Mouse (Mus musculus) natural killer cell, adult 2 months (primary cell): ENCODE results near the gene A930004D18Rik.

Experiments
- DNase-seq, 2 experiments: peaks; one replicate each; pipeline ENCODE4 v3.0.0; 2022; ENCODE audit warnings: low spot score in 2 of 2

A930004D18Rik gene

DNA sequence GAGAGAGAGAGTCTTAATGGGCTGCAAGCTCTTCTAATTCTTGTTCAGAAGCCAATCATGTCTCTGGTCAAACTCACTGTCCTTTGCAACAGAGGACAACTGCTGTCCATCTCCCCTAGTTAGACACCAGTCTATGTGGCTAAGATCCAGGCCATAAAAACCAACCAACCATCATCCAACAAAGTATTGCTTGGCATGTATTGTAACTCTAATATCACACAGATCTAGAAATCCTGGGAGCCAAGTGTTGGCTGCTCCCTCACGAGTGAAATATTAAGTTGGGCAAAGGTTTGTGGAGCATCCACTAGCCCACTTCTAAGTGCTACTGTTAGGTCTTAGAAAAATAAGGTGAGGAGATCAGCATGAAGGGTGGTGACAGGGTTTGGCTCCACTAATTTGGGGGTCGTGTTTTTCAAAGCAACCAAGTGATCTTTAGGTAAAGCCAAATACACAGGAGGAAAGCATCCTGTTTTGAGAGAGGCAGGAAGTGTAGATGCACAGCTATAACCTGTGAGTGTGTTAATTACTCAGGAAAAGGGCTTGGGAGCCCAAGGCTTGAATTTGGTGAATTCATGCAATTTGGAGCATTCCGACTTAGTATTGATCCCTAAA is 710 bp upstream of the A930004D18Rik start:
- DNase-seq, result no peak

GRCm38 (mm10) chr2:18034371-18035250 is 2.9 kb downstream of the A930004D18Rik start:
- no peak for DNase-seq

DNA sequence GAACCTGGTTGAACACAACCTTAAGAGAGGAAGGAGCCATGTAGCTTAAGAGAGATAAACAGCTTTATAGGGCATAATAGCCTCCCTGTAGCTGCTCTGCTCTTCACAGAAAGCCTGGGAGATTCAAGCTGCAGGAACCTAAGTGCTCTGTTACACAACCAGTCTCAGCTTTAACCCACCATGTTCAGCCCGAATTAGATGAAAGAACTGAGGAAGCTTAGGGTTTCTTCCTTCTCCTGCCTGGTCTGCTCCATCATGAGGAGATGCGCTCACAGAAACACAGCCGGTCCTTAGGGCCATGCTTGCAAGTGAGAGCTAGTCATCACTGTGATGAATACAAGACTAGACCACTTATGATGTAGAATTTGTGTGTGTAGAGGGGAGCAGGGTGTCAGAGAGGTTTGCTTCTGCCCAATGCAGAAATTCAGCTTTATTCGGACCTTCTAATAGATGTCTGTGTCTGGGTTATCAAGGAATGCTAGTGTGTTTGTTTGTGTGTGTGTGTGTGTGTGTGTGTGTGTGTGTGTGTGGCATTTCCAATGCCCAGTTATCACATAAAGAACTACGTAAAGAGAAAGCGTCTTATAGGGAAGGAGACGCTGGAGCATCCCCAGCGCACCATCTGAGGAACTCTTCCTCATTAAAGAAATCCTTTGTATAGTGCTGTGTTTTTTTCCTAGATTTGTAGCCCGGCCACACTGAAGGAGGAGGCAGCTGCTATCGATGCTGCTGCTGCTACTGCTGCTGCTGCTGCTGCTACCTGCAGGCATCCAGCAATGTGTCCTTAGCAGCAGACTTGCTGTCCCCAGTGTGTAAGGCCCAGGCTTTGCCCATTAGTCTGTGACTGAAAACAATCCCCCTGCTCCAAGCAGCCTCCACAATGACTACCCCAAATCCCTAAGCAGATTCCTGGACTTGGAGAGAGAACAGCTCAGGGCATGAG is 4.1 kb downstream of the A930004D18Rik start:
- DNase-seq, result no peak

GRCm38 (mm10) chr2:18032538-18032895 is 5.0 kb downstream of the A930004D18Rik start:
- DNase-seq, result no peak

GRCm38 (mm10) chr2:18031831-18032537 is 5.6 kb downstream of the A930004D18Rik start:
- no peak for DNase-seq

DNA sequence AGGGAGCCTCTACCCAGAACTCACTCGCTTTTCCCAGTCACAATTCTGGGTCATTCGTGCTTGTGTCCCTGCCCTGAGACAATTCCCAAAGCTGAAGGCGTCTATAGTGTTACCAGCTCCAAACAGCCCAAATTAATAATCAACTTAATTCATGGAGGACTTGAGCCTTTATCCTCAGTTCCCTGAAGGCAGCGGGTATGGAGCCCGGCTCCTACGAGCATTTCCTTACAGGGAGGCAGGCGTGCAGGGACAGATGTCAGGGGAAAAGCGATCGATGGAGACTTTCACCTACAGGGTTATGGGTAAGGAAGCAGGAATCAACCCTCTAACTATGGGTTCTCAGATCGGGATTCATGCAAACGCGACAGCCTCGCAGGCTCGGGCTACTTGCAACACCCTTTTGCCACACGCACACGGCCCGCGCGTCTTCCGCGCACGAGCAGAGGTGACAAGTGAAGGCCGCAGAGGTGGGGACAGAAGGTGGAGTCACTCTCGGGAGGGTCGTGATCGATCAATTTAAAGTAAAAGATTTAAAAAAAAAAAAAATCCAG is 6.2 kb downstream of the A930004D18Rik start:
- DNase-seq, result no peak

DNA sequence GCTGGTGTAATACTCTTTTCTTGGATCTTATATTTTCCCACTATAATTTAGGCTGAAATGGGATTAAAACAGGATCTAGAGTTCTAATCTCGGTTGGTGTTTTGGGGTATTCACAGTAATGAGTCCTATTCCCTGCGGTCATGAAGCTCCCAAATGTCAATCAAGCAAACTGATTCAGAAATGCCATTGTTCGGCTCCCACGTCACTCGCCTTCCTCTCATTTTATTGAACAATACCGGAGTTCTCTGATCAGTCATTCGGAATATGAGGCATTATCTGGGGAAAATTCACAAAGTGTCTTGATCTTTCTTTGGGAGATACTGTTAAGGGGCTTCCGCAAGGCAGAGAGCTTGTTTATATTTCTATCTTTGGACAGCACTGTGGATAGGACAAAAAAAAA is 7.0 kb downstream of the A930004D18Rik start:
- DNase-seq, result no peak

DNA sequence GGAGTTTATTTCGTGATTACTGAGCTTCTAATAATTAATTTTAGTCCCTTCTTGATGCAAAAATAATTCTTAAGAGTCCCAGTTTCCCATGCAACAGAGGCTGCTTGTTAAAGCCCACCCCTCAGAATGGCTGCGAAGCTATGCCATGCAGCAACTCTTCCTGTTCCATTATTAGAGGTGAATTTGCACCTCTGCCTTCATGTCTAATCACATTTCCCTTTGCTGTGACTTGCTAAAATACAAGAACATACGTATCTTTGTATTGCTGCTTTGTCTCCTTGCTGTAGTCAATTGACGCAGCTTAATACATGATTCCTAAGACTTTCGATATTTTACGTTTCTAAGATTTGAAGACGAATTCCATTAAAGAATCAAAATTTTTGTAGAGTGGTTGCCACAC is 7.9 kb downstream of the A930004D18Rik start:
- no peak for DNase-seq

GRCm38 (mm10) chr2:18028140-18029021 is 9.2 kb downstream of the A930004D18Rik start:
- peak in 1 of 2 experiments; percentile 41 for DNase-seq

- DNase-seq, result peak; percentile 82 to 88
These were observed 9.9 kb downstream of the A930004D18Rik start for GRCm38 (mm10) chr2:18027448-18028139.

DNA sequence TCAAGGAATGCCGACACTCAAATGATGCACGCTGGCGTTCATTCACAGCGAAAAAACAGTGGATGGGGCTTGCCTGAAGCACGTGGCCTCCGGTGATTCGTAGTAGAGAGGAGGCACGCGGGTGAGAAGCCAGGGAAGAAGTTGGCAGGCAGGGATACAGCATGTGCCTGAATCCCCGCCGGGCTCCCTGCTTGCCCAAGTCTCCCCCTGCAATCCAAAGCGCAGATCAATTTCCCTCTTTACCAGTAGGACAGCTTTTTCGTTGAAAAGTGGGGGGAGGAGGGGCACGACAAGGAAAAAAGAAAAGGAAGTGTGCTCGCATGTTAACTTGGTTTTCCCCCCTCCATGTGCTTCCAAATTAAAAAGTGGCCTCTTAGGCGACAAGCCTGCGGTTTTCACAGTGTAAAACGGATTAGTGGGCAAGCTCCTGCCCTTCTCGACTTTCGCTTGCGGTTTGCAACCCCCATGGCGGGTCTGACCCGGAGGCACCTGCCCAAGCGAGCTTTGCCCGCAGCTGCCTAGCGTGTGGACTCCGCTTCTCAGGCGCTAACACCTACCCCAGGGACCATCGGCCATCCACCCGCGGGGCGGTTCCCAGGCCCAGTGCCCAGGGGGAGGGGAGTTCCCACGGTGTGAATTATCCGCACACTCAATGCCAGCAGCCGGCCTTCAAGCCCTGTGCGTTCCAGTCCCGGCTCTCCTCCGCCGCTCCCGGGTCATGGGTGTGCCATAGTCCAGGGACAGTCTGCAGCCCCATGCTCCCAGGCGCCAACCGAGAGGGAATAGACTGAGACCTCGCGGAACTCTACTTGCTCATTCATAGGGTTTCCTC is 11.2 kb downstream of the A930004D18Rik start:
- peak; percentile 33 to 37 for DNase-seq

GRCm38 (mm10) chr2:18025781-18026115 is 11.8 kb downstream of the A930004D18Rik start:
- no peak for DNase-seq

DNA sequence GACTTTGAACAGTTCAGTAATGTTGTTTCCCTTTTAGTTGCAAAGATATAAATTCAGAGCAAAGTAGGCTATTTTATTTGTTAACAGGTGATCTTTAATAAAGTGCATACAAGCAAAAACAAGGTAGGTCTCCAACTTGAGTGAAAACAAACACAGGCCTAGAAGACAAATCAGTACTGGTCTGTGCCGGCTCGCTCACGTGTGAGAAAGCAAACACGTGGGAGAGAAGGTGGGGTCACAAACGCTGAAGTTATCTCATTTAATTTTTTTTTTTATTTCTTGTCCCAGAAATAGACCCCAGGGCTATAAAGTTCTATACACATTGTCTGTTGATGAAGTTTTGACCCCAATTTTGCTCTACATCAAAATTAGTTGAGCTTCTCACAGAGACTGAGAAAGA is 12.4 kb downstream of the A930004D18Rik start:
- DNase-seq, result no peak

DNA sequence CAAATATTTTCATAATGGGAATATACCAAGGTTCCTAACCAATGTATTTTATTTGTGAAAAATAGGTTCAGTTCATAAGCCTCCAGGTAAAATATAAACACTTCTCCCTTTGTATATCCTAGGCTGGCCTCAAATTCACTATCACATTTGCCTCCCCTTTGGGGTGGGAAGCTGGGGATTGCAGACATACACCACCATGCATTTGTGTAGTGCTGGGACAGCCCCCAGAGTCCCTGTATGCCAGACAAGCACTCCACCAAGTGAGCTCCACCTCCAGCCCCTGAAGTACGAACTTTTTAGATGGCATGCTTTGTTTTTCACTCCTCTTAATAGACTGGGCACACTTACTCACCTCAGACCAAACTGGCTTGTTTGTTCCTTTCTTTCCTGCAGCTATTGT is 14.7 kb downstream of the A930004D18Rik start:
- no peak for DNase-seq

DNA sequence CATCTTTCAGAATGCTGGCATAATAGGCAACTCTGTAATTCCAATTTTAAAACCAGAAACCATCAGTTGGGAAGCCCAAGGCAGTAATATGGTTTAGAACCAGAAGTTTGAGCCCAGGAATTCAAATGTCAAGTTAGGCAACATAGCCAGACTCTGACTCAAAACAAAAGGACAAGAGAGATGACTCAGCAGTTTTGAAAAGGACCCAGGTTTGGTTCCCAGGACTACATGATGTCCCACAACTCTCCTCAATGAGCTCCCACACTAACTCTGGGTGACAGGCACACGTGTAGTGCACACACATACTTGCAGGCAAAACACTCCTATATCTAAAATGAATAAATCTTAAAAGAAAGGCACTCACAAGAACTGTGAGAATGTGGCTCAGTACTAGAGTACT is 18.4 kb downstream of the A930004D18Rik start:
- no peak for DNase-seq

DNA sequence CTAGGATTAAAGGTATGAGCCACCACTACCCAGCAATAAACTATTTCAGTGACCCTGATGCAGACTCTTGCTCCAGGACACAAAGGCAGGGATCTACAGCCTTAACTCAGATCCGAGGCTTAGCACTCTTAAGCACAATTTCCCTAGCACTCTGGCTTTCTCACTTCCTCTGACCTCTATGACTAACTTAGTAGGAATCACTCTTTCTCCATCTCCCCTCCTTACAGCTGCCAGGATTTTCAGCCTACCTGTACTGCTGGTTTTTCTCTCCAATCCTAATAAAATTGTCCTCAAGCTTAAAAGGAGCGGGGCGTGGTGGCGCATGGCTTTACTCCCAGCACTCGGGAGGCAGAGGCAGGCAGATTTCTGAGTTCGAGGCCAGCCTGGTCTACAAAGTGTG is 20.2 kb downstream of the A930004D18Rik start:
- no peak for DNase-seq

DNA sequence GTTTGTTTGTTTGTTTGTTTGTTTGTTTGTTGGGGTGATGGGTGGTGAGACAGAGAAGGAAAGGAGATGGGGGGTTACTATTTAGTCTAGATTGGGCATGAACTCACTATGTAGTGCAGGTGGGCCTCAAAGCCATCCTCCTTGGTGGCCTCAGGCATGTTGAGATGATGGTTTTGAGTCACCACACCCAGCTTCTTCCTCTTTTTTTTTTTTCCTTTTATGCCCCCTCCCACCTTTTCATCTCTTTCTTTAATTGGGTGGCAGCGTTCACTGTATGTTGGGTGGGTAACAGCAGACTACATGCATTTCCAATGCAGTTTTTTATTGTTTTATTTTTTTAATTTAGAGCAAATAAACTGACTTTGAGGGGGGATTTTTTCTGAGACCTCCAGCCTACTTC is 20.9 kb downstream of the A930004D18Rik start:
- DNase-seq, result no peak

DNA sequence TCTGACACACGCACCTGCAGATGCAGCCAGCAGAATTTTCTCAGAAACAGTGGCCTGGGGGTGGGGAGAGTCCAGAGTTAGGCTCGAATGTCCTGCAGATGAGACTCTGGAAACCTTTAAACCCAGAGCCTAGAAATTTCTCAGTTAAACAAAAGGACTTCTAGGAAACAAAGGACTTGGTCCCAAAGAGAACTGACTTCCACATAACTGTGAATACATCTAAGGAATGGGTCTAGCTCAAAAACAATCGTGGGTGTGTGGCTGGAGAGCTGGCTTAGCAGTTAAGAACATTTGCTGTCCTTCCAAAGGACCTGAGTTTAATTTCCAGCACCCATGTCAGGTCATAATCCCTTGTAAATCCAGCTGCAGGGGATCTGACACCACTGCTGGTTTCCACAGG is 22.0 kb downstream of the A930004D18Rik start:
- DNase-seq, result no peak

- no peak for DNase-seq
These were observed 24.7 kb downstream of the A930004D18Rik start for GRCm38 (mm10) chr2:18012866-18013265.
